Mouse (Mus musculus): Measurements from ENCODE around the gene Bag5.

- TF ChIP-seq POLR2A (IDR thresholded peaks at IDR 0.05; ENCODE audit: low read depth, low read length) (no peak), CTCF (conservative IDR thresholded peaks at IDR 0.05; ENCODE audit: insufficient read depth, insufficient read length, low read depth, low read length) (no peak)
Measured at GRCm38 (mm10) chr12:111752491-111752890, 39.4 kb upstream of the Bag5 start.
